Mouse (Mus musculus) limb, embryonic 14.5 days (tissue): ENCODE data around the gene Opa3. TPM values are rescaled to one million over a fixed set of nuclear protein-coding genes. Genes with fewer than 3 reads are reported as not detected.

ENCODE experiments used
- ATAC-seq: fragments of 200-750 bp; cut with Nextera tagmentation; 2 replicates; pipeline ENCODE4 v1.8.0; 2017; ENCODE audit warnings: low read depth, moderate number of reproducible peaks, moderate TSS enrichment; ENCODE audit not compliant: low FRiP score
- DNase-seq: peaks from one replicate; pipeline ENCODE4 v3.0.0-alpha.2; 2015; ENCODE audit warnings: low spot score
- H3K27ac ChIP-seq: fragments of 300-500 bp; sonication (generic); replicated peaks from 2 replicates; pipeline ENCODE4 v1.5.1; 2014; ENCODE audit warnings: low read depth, mild to moderate bottlenecking, low read length, moderate library complexity, mixed read lengths
- H3K27me3 ChIP-seq: fragments of 300-500 bp; sonication (generic); 2 replicates; pipeline ENCODE4 v1.6.1; 2014; ENCODE audit warnings: low read length, mixed read lengths; ENCODE audit not compliant: control insufficient read depth, insufficient read depth
- H3K36me3 ChIP-seq: fragments of 300-500 bp; sonication (generic); 2 replicates; pipeline ENCODE4 v1.6.1; 2014; ENCODE audit warnings: mild to moderate bottlenecking, low read length, moderate library complexity, mixed read lengths; ENCODE audit not compliant: control insufficient read depth, insufficient read depth
- H3K4me1 ChIP-seq: fragments of 300-500 bp; sonication (generic); 2 replicates; pipeline ENCODE4 v1.6.1; 2014; ENCODE audit warnings: antibody characterized with exemption, low read length, mixed read lengths; ENCODE audit not compliant: control insufficient read depth, insufficient read depth
- H3K4me2 ChIP-seq: fragments of 300-500 bp; sonication (generic); replicated peaks from 2 replicates; pipeline ENCODE4 v1.6.1; 2014; ENCODE audit warnings: low read depth, mild to moderate bottlenecking, low read length, moderate library complexity; ENCODE audit not compliant: severe bottlenecking
- H3K4me3 ChIP-seq: fragments of 300-500 bp; sonication (generic); replicated peaks from 2 replicates; pipeline ENCODE4 v1.5.1; 2014; ENCODE audit warnings: low read length
- H3K9ac ChIP-seq: fragments of 300-500 bp; sonication (generic); 2 replicates; pipeline ENCODE4 v1.6.1; 2014; ENCODE audit warnings: mild to moderate bottlenecking, low read depth, low read length, moderate library complexity; ENCODE audit not compliant: severe bottlenecking
- H3K9me3 ChIP-seq: fragments of 300-500 bp; sonication (generic); 2 replicates; pipeline ENCODE4 v1.6.1; 2016; ENCODE audit warnings: low read length; ENCODE audit not compliant: control insufficient read depth
- POLR2A ChIP-seq: fragments of 200-500 bp; IDR thresholded peaks from 2 replicates; pipeline ENCODE4 v1.8.0; 2012; ENCODE audit warnings: inconsistent platforms, mild to moderate bottlenecking, moderate library complexity, borderline replicate concordance; ENCODE audit not compliant: insufficient read depth, insufficient read length; ENCODE audit errors: extremely low read depth
- WGBS: fragments of 180-500 bp; shearing (Covaris S2); extraction: QIAGEN DNeasy Blood & Tissue Kit; methylation state at CpG from one replicate; pipeline ENCODE4 v1.1.7; 2014; 5-methylcytosine and 5-hydroxymethylcytosine counted together
- polyA plus RNA-seq, 2 experiments: library from polyadenylated mRNA; depleted of rRNA in 1 of 2; stranded (reverse) in 1 of 2; unstranded in 1 of 2; fragments of >200 nt; fragmentation: Nextera tagmentation in 1 of 2; extraction: Ambion mirVana in 1 of 2; gene quantifications; 2 replicates each; pipeline versions ENCODE4 v1.2.1 to v1.2.3; 2012 to 2014

Gene Opa3
- polyA plus RNA-seq, 2 experiments, result 19.6 to 27.5 TPM

DNA sequence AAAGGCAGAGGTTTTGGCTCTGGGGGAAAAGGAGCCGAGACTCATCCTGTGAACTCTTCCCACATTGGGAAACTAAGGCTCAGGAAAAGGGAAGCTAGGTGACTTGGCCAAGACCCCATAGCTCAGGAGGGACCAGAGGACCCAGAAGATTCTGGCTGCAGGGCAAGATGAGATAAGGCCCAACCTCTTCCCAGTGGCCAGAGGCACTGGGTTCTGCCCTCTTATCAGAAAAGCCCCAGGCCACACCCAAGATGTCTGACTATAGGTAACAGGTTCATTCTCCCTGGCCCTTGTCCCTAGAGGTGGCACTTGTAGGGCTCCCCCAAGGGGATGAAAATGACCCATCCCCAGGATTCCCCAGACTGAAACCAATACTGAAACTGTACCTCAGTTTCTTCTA, 18.7 kb downstream of the Opa3 start:
- no peak overlapping the region for H3K4me2 ChIP-seq
- H3K9ac ChIP-seq, result no peak overlapping the region
- peaks cover 23% of the 10 kb centered on the region for H3K36me3 ChIP-seq
- DNase-seq, result no peak
- no peak for TF ChIP-seq POLR2A
- H3K27ac ChIP-seq, result no peak overlapping the region
- H3K27me3 ChIP-seq, result no peaks in the 10 kb centered on the region
- H3K9me3 ChIP-seq, result no peaks in the 10 kb centered on the region
- H3K4me3 ChIP-seq, result no peak overlapping the region
- WGBS, result 82% methylated on average over 1 of the region's 1 CpGs
- H3K4me1 ChIP-seq, result no peaks in the 10 kb centered on the region
- no peak for ATAC-seq

- no peaks in the 10 kb centered on the region for H3K9me3 ChIP-seq
- WGBS, result 90% methylated on average over 2 of the region's 2 CpGs
- no peak overlapping the region for H3K9ac ChIP-seq
- no peak overlapping the region for H3K27ac ChIP-seq
- no peak overlapping the region for H3K4me2 ChIP-seq
- ATAC-seq, result no peak
- peaks cover 23% of the 10 kb centered on the region for H3K36me3 ChIP-seq
- H3K4me3 ChIP-seq, result no peak overlapping the region
- no peaks in the 10 kb centered on the region for H3K27me3 ChIP-seq
- no peak for DNase-seq
- no peaks in the 10 kb centered on the region for H3K4me1 ChIP-seq
- TF ChIP-seq POLR2A, result no peak
These were observed 19.4 kb downstream of the Opa3 start for GRCm38 (mm10) chr7:19247511-19247910.

GRCm38 (mm10) chr7:19252078-19252477, 23.9 kb downstream of the Opa3 start:
- 82% methylated on average over 4 of the region's 4 CpGs for WGBS
- Histone ChIP-seq H3K4me2 (no peak overlapping the region), H3K9me3 (no peaks in the 10 kb centered on the region)

GRCm38 (mm10) chr7:19253437-19253836, 25.3 kb downstream of the Opa3 start:
- Histone ChIP-seq H3K9ac (no peak overlapping the region), H3K4me2 (no peak overlapping the region), H3K36me3 (peaks cover 38% of the 10 kb centered on the region), H3K9me3 (no peaks in the 10 kb centered on the region), H3K27me3 (no peaks in the 10 kb centered on the region), H3K4me1 (no peaks in the 10 kb centered on the region), H3K4me3 (no peak overlapping the region), H3K27ac (no peak overlapping the region)
- no peak for ATAC-seq
- TF ChIP-seq POLR2A, result no peak
- WGBS, result 61% methylated on average over 5 of the region's 5 CpGs
- DNase-seq, result no peak

More at GRCm38 (mm10) chr7:19252078-19252477, 23.9 kb downstream of the Opa3 start:
- Histone ChIP-seq H3K4me3 (no peak overlapping the region), H3K27me3 (no peaks in the 10 kb centered on the region), H3K27ac (no peak overlapping the region), H3K9ac (no peak overlapping the region), H3K4me1 (no peaks in the 10 kb centered on the region), H3K36me3 (peaks cover 28% of the 10 kb centered on the region)
- TF ChIP-seq POLR2A, result no peak
- DNase-seq, result no peak
- ATAC-seq, result no peak

GRCm38 (mm10) chr7:19255395-19255794, 27.3 kb downstream of the Opa3 start:
- Histone ChIP-seq H3K4me1 (no peaks in the 10 kb centered on the region), H3K36me3 (peaks cover 58% of the 10 kb centered on the region), H3K4me2 (no peak overlapping the region), H3K4me3 (no peak overlapping the region), H3K27me3 (no peaks in the 10 kb centered on the region), H3K9ac (no peak overlapping the region), H3K27ac (no peak overlapping the region), H3K9me3 (no peaks in the 10 kb centered on the region)
- 84% methylated on average over 17 of the region's 17 CpGs for WGBS
- no peak for DNase-seq
- no peak for TF ChIP-seq POLR2A
- no peak for ATAC-seq

- DNase-seq (no peak), ATAC-seq (no peak)
- H3K9me3 ChIP-seq, result no peaks in the 10 kb centered on the region
- no peak overlapping the region for H3K4me2 ChIP-seq
- H3K4me1 ChIP-seq, result no peaks in the 10 kb centered on the region
- H3K4me3 ChIP-seq, result no peak overlapping the region
- no peaks in the 10 kb centered on the region for H3K27me3 ChIP-seq
- 75% methylated on average over 7 of the region's 7 CpGs for WGBS
- H3K9ac ChIP-seq, result no peak overlapping the region
- peaks cover 67% of the 10 kb centered on the region for H3K36me3 ChIP-seq
- no peak overlapping the region for H3K27ac ChIP-seq
- TF ChIP-seq POLR2A, result no peak
These were observed 28.4 kb downstream of the Opa3 start for GRCm38 (mm10) chr7:19256567-19256966.
